Mouse (Mus musculus): ENCODE measurements at regions not wholly inside any gene's neighbourhood (a gene's known extent, or its start where the extent isn't known, plus 50 kb on each side); places are given as distances from the start of the nearest gene placed in this dataset.

DNA sequence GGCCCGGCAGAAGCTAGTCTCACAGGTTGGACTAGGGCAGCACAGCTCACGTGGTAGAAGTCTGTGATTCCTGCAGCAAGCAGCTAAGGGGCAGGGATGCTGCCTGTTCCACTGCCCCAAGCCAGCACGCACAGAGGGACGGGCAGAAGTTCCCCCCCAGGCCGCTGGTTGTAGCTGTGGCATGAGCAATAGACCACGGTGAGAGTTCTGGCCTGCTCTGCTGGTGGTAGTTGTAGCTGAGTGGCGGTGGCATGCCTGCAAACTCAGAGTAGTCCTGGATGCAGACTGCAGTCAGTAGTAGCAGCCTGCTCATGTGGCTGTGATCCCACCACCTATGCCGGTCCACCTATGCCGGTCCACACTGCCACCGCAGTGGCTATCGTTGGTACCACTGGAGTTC lies 71.5 kb upstream of the Rpl39l start:
- DNase-seq (ENCODE audit: low spot score) = no peak

DNA sequence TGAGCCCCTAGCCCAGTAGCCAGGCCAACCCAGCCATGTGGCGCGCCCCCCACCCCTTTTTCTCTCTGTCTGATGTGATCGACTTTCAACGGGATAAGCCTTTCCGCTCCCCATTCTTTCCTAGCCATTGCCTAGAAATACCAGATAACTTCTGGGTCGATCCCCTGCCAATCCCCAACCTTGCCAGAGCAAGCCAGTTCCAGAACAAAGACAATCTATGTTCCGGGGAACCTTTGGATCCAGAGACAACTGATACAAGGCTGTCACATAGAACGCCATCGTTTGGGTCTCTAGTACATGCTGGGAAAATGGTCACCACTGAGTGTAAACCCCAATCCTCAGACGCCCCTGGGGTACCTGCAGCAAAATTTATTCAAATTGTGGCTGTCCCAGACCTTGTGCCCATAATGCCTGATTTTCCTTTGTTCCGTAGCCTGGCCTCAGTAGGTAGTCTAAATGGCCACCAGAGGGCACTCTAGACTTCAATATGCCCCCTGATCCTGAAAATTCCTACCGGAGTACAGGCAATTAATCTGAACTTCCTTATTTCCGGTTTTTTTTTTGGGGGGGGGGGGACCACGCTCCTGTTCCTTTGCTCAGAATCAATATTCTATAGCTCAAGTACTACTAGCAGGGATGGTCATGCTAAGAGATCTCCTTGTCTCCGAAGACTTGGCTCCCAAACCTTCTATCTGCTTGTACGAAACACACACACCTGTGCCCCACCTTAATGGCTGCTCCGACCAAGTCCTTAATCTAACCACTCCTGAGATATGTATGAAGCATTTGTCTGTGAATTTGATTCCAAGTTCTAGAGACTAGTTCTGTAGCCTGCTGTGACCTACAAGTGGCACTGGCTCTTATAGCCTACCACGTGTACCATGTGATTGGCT lies 81.3 kb upstream of the Rpl39l start:
- no peak for DNase-seq (ENCODE audit: low spot score)

DNA sequence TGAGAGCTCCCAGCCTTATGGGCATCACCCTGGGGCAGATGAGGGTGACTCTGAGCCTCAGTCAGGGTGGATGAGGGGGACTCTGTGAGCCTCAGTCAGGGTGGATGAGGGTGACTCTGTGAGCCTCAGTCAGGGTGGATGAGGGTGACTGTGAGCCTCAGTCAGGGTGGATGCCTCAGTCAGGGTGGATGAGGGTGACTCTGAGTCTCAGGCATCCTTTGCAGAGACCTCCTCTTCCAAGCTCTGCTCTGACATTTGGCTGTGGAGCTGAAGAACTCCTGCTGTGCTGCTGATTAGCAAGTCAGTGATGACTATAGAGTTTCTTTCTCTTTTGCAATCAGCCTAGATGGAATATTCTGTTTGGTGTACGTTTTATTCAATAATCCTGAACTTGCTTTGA lies 83.7 kb upstream of the Rpl39l start:
- no peak for DNase-seq (ENCODE audit: low spot score)

DNA sequence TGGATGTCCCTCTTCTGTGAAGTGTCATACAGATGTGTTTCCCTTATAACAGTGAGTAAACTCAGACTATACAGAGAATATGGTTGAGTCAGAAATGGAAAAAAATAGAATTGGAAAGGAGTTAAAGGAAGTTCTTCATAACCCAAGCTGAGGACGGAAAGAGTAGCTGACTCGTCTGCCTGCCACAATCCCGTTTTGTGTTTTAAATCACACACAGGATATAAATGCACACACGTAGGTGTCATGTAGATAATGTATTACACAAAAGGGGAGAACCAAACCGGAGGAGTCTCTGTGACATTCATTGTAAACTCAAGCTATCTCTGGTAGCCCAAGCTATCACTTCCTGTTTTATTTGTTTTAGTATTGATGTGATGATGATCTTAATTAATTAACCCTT lies 84.6 kb upstream of the Rpl39l start:
- DNase-seq (ENCODE audit: low spot score) = no peak

DNA sequence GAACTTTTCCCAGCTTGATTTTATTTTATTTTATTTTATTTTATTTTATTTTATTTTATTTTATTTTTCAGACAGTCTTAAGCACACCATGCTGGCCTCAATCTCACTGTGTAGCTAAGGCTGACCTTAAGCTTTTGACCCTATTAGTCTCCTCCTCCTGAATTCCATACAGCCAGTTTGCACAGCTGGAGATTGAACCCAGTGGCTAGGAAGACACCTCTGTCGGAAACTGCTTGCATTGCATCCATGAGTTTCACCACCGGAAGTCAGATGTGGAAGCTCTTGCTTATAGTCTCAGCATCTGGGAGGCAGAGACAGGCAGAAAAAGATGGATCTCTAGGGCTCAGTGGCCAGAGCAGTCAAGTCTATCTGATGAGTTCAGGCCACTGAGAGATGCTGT lies 86.4 kb upstream of the Grin2a start:
- DNase-seq (ENCODE audit: low spot score) = no peak

DNA sequence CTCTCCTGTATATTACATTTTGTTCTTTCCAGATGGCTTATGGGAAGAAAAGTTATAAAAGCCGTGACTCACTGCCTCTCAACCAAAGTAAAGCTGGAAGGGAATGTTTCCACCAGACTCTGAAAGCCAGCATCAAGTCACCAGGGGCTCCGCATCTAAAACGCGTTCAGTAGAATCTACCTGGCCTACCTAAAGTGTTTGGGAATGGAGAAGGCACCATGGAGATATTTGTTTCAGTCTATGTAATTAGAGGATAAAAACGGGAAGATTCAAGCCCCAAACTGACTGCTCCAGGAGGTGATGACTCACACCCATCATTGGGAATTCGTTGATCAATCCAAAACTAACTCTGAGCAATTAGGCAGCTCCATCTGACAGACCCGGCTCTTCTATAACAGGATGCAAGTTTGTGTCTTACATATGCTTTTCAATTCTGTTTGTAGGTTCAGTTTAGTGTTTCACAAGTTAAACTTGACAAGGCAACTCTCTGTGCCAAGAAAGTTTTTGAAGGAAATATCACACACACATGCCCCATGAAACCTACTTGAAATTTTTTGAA lies 84.8 kb upstream of the Grin2a start:
- no peak for DNase-seq (ENCODE audit: low spot score)

DNA sequence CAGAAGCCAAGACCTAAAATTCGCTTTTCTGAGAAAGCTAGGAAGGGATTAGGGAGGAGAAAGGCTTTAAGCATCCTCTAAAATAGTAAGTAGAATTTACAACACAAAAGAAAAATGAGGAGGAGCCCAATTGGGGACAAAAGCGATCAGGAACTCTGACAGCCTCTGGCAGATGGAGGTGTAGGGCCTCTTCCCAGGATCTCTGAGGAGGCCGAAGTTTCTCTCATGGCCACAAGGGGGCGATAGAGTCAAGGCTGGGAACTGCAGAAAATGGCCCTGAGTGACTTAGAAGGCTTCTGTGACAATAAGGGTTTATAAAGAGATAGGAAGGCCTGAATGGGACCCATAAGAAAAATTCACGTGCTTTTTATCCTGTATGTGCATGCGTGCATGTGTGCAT lies 77.8 kb upstream of the Grin2a start:
- peak; percentile 66 for DNase-seq (ENCODE audit: low spot score)

DNA sequence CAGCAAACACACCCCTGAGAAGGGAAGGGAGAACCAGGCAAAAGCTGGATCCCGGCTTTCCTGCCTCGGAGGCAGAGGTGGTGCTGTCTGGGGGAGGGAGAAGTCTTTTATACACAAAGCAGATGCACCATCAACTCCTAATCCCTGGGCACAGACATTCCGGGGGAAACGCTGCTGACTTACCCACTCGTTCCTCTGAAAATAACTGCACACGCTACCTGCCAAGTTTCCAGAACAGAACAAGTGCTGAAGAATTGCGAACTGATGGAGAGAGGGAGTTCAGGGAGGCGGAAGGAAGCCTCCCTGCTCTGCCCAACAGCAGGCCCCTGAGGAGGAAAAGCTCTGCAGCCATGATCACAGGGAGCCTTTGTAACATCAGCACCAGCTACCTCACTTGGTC lies 68.1 kb upstream of the Grin2a start:
- DNase-seq (ENCODE audit: low spot score) = no peak

DNA sequence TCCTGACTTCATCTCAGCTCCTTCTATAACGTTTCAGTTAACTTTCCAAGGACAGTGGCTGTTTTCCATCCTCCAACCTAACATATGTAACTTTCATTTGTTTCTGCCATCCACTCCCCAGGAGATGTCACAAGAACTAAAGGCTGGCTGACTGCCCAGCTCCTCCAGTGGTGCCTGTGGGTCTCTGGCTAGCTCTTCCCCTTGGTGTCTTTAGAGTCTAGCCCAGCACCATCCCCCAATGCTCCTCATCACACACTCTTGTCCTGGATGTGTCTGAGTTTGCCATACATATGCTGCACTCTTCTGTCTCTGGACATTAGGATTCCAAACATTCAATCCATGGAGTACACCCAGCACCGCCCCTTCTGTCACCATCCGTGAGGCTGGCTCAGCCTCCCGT lies 62.7 kb upstream of the Grin2a start:
- no peak for DNase-seq (ENCODE audit: low spot score)

Measured in testis, postnatal 10 days (tissue).